In genomic region chr3:84220326-84220725, GRCm38 (mm10) we compare ENCODE assay signal across 8 mouse cellular contexts. TPM values are rescaled to one million over a fixed set of nuclear protein-coding genes. Genes with fewer than 3 reads are reported as not detected.
DNase-seq lines count a peak whose midpoint lies in the region; ATAC-seq and TF ChIP-seq lines count a peak whose summit lies in the region.

No protein-coding gene starts in this region.

- no peaks in the 10 kb centered on the region for H3K36me3 ChIP-seq in kidney, embryonic 14.5 days (ENCODE audit: control insufficient read depth, insufficient read depth, low read length)
- no peaks in the 10 kb centered on the region for H3K36me3 ChIP-seq in hindbrain, embryonic 14.5 days (replicated peaks; ENCODE audit: control insufficient read depth, insufficient read depth)
- no peaks in the 10 kb centered on the region for H3K36me3 ChIP-seq in myocyte (ENCODE audit: control insufficient read depth, insufficient read depth)

- 1% methylated on average over 9 of the region's 9 CpGs for whole genome bisulfite sequencing in kidney, embryonic 14.5 days
- 0% methylated on average over 9 of the region's 9 CpGs for WGBS in hindbrain, embryonic 14.5 days

- no peaks in the 10 kb centered on the region for H3K79me2 ChIP-seq in myocyte (ENCODE audit: control insufficient read depth, insufficient read depth)

- no peak for DNase-seq in kidney, postnatal 14 days
- peak; percentile 66 for DNase-seq in brain, embryonic 14.5 days (ENCODE audit: low read depth)
- DNase-seq in hindbrain, embryonic 14.5 days (ENCODE audit: low spot score): no peak
- no peak for DNase-seq in c-Kit-positive CD71-positive TER-119-positive erythroid progenitor cells, embryonic 14.5 days (ENCODE audit: low spot score)
- DNase-seq in frontal cortex, postnatal 10 days (ENCODE audit: low spot score in 2 of 2): no peak
- DNase-seq in left cerebral cortex, adult 18-20 months (ENCODE audit: low spot score in 2 of 2): no peak

- H3K4me3 ChIP-seq in kidney, embryonic 14.5 days (ENCODE audit: low read length): peak overlapping the region; percentile 49
- peak overlapping the region; percentile 43 for H3K4me3 ChIP-seq in hindbrain, embryonic 14.5 days (replicated peaks; ENCODE audit: low read length)
- peak overlapping the region; percentile 29 for H3K4me3 ChIP-seq in myocyte

- peaks cover 14% of the 10 kb centered on the region; the same call in 1 of the 2 replicates for H3K4me1 ChIP-seq in kidney, embryonic 14.5 days (ENCODE audit: control insufficient read depth, insufficient read depth, low read length)
- H3K4me1 ChIP-seq in hindbrain, embryonic 14.5 days (replicated peaks; ENCODE audit: control insufficient read depth, insufficient read depth, low read length): peaks cover 48% of the 10 kb centered on the region

- TF ChIP-seq CTCF in brain, embryonic 14.5 days (IDR thresholded peaks at IDR 0.05; ENCODE audit: borderline replicate concordance, extremely low read depth, insufficient read depth, insufficient read length): no peak

- peak overlapping the region; percentile 58 for H3K9ac ChIP-seq in kidney, embryonic 14.5 days (ENCODE audit: low read depth, low read length)
- peak overlapping the region; percentile 69 for H3K9ac ChIP-seq in hindbrain, embryonic 14.5 days

- 0 out of 2 replicates have a peak, but pooled peaks have one; percentile 7 for ATAC-seq in kidney, embryonic 14.5 days (ENCODE audit: low FRiP score, low TSS enrichment)
- peak; percentile 22 for ATAC-seq in hindbrain, embryonic 14.5 days (ENCODE audit: low FRiP score)

- H3K27ac ChIP-seq in kidney, embryonic 14.5 days (ENCODE audit: low read depth, low read length): no peak overlapping the region
- H3K27ac ChIP-seq in hindbrain, embryonic 14.5 days: peak overlapping the region; percentile 93

- no peak overlapping the region for H3ac ChIP-seq in myocyte (ENCODE audit: control insufficient read depth, insufficient read length)

- H3K4me2 ChIP-seq in kidney, embryonic 14.5 days (replicated peaks; ENCODE audit: low read depth, low read length): peak overlapping the region; percentile 85
- H3K4me2 ChIP-seq in hindbrain, embryonic 14.5 days (replicated peaks): peak overlapping the region; percentile 58
- peak overlapping the region; percentile 96 for H3K4me2 ChIP-seq in myocyte (ENCODE audit: low read depth)

- no peaks in the 10 kb centered on the region for H3K9me3 ChIP-seq in kidney, embryonic 14.5 days (ENCODE audit: control insufficient read depth, low read length)
- no peaks in the 10 kb centered on the region for H3K9me3 ChIP-seq in hindbrain, embryonic 14.5 days (ENCODE audit: control insufficient read depth, low read length)

- TF ChIP-seq POLR2A in brain, embryonic 14.5 days (IDR thresholded peaks at IDR 0.05; ENCODE audit: borderline replicate concordance, extremely low read depth, insufficient read depth, insufficient read length, poor library complexity, severe bottlenecking): no peak
- no peak for TF ChIP-seq POLR2A in myocyte (IDR thresholded peaks at IDR 0.05; ENCODE audit: insufficient read length, low read depth)

- H3K27me3 ChIP-seq in kidney, embryonic 14.5 days (ENCODE audit: control insufficient read depth, insufficient read depth, low read length): no peaks in the 10 kb centered on the region
- no peaks in the 10 kb centered on the region for H3K27me3 ChIP-seq in hindbrain, embryonic 14.5 days (ENCODE audit: control insufficient read depth, insufficient read depth, low read length)
- H3K27me3 ChIP-seq in myocyte (ENCODE audit: control insufficient read depth, insufficient read depth, insufficient read length): no peaks in the 10 kb centered on the region

TF ChIP-seq in myocyte, 11 proteins besides CTCF, POLR2A, EP300 and RAD21:
- TF ChIP-seq REST (IDR thresholded peaks at IDR 0.05; ENCODE audit: insufficient read depth, insufficient read length) (no peak), USF1 (IDR thresholded peaks at IDR 0.05; ENCODE audit: low read depth) (no peak), MYOD1 (IDR thresholded peaks at IDR 0.05; ENCODE audit: control insufficient read depth in 1 of 3, insufficient read length in 2 of 3, low read depth in 2 of 3) (no peak), TCF12 (IDR thresholded peaks at IDR 0.05; ENCODE audit: insufficient read depth, poor library complexity, severe bottlenecking) (no peak), SRF (IDR thresholded peaks at IDR 0.05; ENCODE audit: control insufficient read depth, insufficient read length, low read depth) (no peak), MYOG (IDR thresholded peaks at IDR 0.05; ENCODE audit: control insufficient read depth in 1 of 3, insufficient read depth in 1 of 3, insufficient read length in 2 of 3, low read depth in 2 of 3) (no peak), MAX (IDR thresholded peaks at IDR 0.05; ENCODE audit: low read depth) (no peak), POLR2AphosphoS2 (IDR thresholded peaks at IDR 0.05; ENCODE audit: insufficient read length, low read depth) (no peak), CEBPB (IDR thresholded peaks at IDR 0.05; ENCODE audit: insufficient read depth, poor library complexity, severe bottlenecking) (no peak), E2F4 (IDR thresholded peaks at IDR 0.05; ENCODE audit: insufficient read depth) (no peak), TCF3 (IDR thresholded peaks at IDR 0.05; ENCODE audit: insufficient read length, low read depth) (no peak)

RNA-seq across cellular contexts. Expression of gene Gm6525, which starts 46.4 kb away (rescaled TPM):
- polyA plus RNA-seq in kidney, embryonic 14.5 days (2014; fragmentation: Nextera tagmentation; extraction: Ambion mirVana): 0.44 and 1.1 TPM in 2 replicates
- not detected in 2 replicates for polyA plus RNA-seq in brain, embryonic 14.5 days (2012; rRNA removed)
- 0.74 and 2.7 TPM in 2 replicates for polyA plus RNA-seq in hindbrain, embryonic 14.5 days (2014; fragmentation: Nextera tagmentation; extraction: Ambion mirVana)
- polyA plus RNA-seq in myocyte (2012; fragmentation: generic; extraction: Trizol): 0.12 TPM
- total RNA-seq in left cerebral cortex, adult 18-20 months (2021): not detected
